Mouse (Mus musculus): ENCODE results near the gene Prg4.

DNA sequence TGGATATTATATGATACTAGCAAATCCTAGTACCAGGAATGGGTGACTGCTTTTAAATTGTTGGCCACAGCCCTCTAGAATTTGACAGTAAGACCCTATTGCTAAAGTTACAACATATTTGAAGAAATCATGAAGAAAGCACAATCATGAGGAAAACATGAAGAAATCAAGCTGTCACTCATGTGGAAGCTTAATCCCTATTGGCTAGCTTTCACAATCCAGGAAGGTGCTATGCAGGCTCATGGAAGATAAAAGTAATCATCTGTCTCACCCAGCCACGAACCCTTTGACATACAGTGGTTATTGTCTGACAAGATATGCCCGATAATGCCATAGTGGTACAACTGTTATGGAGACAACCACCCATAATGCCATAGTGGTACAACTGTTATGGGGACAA lies 32.2 kb upstream of the Prg4 start:
- TF ChIP-seq CTCF (IDR thresholded peaks at IDR 0.05; ENCODE audit: low read depth, low read length): no peak
- no peak for TF ChIP-seq GATA1 (IDR thresholded peaks at IDR 0.05; ENCODE audit: borderline replicate concordance, low read length)
- no peak for TF ChIP-seq POLR2AphosphoS5 (IDR thresholded peaks at IDR 0.05; ENCODE audit: insufficient replicate concordance, low read depth, low read length)

Measured in G1E (cell line).